Comparison of ENCODE assay signal across 16 mouse cellular contexts in genomic region chr2:9349994-9350393, GRCm38 (mm10).
A peak's percentile ranks its signal among the peaks of the same experiment; 100 is the strongest.
DNase-seq lines count a peak whose midpoint lies in the region; ATAC-seq lines count a peak whose summit lies in the region.
"Had no signal": no experiment of that assay in that cellular context is flagged by ENCODE, and none has a peak within 500 bp of the region (broad histone marks: within the 10 kb centered on the region; RNA-seq: fewer than 3 reads in every experiment).

No protein-coding gene starts in this region.

- ATAC-seq in common myeloid progenitor, adult 5-6 weeks (replicated peaks; ENCODE audit: low read depth, poor library complexity, severe bottlenecking): 0 out of 2 replicates have a peak, but pooled peaks have one; percentile 42
- ATAC-seq in megakaryocyte progenitor cell, adult 5-6 weeks (replicated peaks; ENCODE audit: poor library complexity): peak; percentile 55
- ATAC-seq: forebrain, embryonic 14.5 days; forebrain, embryonic 16.5 days had no signal

- DNase-seq in brain, adult 2 months (ENCODE audit: low read depth, low spot score): peak; percentile 32
- no peak for DNase-seq in thymus, postnatal 4 days
- DNase-seq in spleen, postnatal 4 days (ENCODE audit: low spot score in 2 of 2): no peak
- DNase-seq: adrenal gland, adult 2 months; adrenal gland, postnatal 10 days; adrenal gland, postnatal 25 days; cerebellum, adult 11-12 months; cerebellum, adult 2 months; cerebellum, adult 9-10 months; cerebellum, postnatal 10 days; cerebellum, postnatal 25 days; embryo, embryonic 11 days had no signal
